Mouse (Mus musculus): ENCODE data around the gene Akna. TPM values are rescaled to one million over a fixed set of nuclear protein-coding genes. Genes with fewer than 3 reads are reported as not detected.

The Akna gene
- polyA plus RNA-seq, 1 experiment = 5.8 TPM

- no peaks in the 10 kb centered on the region for H3K4me1 ChIP-seq (ENCODE audit: control insufficient read depth, insufficient read depth, low read length)
- TF ChIP-seq POLR2A (IDR thresholded peaks at IDR 0.05; ENCODE audit: low read depth, low read length) = no peak
- no peak for DNase-seq
- no peaks in the 10 kb centered on the region for H3K36me3 ChIP-seq (ENCODE audit: control insufficient read depth, insufficient read depth, low read length)
- WGBS = 69% methylated on average over 6 of the region's 6 CpGs
- H3K27me3 ChIP-seq (replicated peaks; ENCODE audit: control insufficient read depth, insufficient read depth, low read length) = no peaks in the 10 kb centered on the region
- H3K4me3 ChIP-seq (ENCODE audit: insufficient read depth, low read depth, low read length) = no peak overlapping the region
- H3K27ac ChIP-seq (ENCODE audit: insufficient read depth, low read depth, low read length) = no peak overlapping the region
Measured at GRCm38 (mm10) chr4:63348524-63348923, 54.6 kb downstream of the Akna start.

DNA sequence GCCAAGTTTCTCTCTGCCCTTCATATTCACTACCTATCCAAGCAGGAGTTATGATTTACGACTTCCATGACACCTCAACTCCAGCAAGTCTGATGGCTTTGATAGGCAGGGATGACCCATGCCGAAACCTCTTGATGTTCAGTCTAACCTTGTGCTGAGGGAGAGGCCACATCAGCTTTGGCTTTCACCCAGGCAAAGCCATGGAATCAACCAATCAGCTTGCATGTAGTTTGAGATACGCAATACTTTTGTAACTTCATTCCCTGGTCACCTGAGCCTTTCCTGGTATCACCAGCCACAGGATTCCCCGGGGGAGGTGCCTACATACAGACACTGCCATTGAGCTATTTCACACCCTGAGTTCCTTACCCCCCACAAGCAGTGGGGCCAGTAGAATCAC lies 56.5 kb downstream of the Akna start:
- H3K4me3 ChIP-seq (ENCODE audit: insufficient read depth, low read depth, low read length) = no peak overlapping the region
- H3K36me3 ChIP-seq (ENCODE audit: control insufficient read depth, insufficient read depth, low read length) = no peaks in the 10 kb centered on the region
- no peak for DNase-seq
- no peaks in the 10 kb centered on the region for H3K27me3 ChIP-seq (replicated peaks; ENCODE audit: control insufficient read depth, insufficient read depth, low read length)
- no peak for TF ChIP-seq POLR2A (IDR thresholded peaks at IDR 0.05; ENCODE audit: low read depth, low read length)
- TF ChIP-seq CTCF (conservative IDR thresholded peaks at IDR 0.05; ENCODE audit: insufficient read depth, insufficient read length, low read depth, low read length) = no peak
- H3K4me1 ChIP-seq (ENCODE audit: control insufficient read depth, insufficient read depth, low read length) = no peaks in the 10 kb centered on the region
- no peak overlapping the region for H3K27ac ChIP-seq (ENCODE audit: insufficient read depth, low read depth, low read length)
- WGBS = 78% methylated on average over 4 of the region's 4 CpGs

DNA sequence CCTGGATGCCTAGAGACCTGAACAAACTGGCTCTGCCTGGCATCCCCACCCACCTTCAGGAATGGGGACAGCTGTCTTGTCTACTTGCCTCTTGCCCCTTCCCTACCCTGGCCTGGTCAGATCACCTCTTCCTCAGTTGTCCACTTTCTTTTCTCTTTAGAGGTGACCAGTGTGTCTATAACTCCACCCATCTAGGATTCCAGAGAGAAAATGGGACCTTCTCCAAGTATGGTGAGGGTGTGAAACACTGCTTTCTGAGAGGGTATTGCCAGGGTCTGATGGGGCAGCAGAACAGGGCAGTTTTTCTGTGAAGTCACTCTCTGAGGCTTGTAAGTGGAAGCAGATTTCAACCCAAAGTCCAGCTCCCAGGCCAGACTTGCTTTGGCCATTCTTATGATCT lies 57.9 kb downstream of the Akna start:
- H3K4me3 ChIP-seq (ENCODE audit: insufficient read depth, low read depth, low read length) = no peak overlapping the region
- no peaks in the 10 kb centered on the region for H3K36me3 ChIP-seq (ENCODE audit: control insufficient read depth, insufficient read depth, low read length)
- H3K27me3 ChIP-seq (replicated peaks; ENCODE audit: control insufficient read depth, insufficient read depth, low read length) = no peaks in the 10 kb centered on the region
- no peak overlapping the region for H3K27ac ChIP-seq (ENCODE audit: insufficient read depth, low read depth, low read length)
- no peak for TF ChIP-seq CTCF (conservative IDR thresholded peaks at IDR 0.05; ENCODE audit: insufficient read depth, insufficient read length, low read depth, low read length)
- no peak for TF ChIP-seq POLR2A (IDR thresholded peaks at IDR 0.05; ENCODE audit: low read depth, low read length)
- DNase-seq = no peak
- H3K4me1 ChIP-seq (ENCODE audit: control insufficient read depth, insufficient read depth, low read length) = no peaks in the 10 kb centered on the region

DNA sequence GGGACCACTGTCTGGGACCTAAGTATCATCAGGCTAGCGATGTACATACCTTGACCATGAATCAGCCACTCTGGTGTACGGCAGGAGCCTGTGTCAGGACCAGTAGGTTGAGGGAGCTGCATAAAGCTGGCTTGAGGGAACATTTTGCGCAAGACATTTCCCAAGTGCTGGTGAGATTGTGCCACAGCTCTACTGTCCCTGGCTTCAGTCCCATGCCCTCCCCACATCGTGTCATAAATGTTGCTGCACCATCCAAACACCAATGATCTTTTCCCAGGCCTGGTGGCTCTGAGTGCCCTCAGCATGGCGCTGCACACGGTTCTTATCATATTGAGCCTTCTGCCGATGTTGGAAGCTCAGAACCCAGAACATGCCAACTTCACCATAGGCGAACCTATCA lies 58.9 kb downstream of the Akna start, which contains the start of gene Orm1:
Gene Orm1 (plus strand): TSS at position 266 of the 400 bp plus-strand sequence.
- Histone ChIP-seq H3K4me3 (ENCODE audit: insufficient read depth, low read depth, low read length) (no peak within 1 kb of the TSS), H3K27me3 (replicated peaks; ENCODE audit: control insufficient read depth, insufficient read depth, low read length) (no peaks in the 10 kb centered on the region), H3K27ac (ENCODE audit: insufficient read depth, low read depth, low read length) (no peak within 1 kb of the TSS), H3K36me3 (ENCODE audit: control insufficient read depth, insufficient read depth, low read length) (no peaks in the 10 kb centered on the region), H3K4me1 (ENCODE audit: control insufficient read depth, insufficient read depth, low read length) (no peaks in the 10 kb centered on the region)
- no peak for DNase-seq
- no peak; the same call in 1 of the 2 replicates for TF ChIP-seq CTCF (conservative IDR thresholded peaks at IDR 0.05; ENCODE audit: insufficient read depth, insufficient read length, low read depth, low read length)
- no peak for TF ChIP-seq POLR2A (IDR thresholded peaks at IDR 0.05; ENCODE audit: low read depth, low read length)
- WGBS = 86% methylated on average over 8 of the region's 8 CpGs

DNA sequence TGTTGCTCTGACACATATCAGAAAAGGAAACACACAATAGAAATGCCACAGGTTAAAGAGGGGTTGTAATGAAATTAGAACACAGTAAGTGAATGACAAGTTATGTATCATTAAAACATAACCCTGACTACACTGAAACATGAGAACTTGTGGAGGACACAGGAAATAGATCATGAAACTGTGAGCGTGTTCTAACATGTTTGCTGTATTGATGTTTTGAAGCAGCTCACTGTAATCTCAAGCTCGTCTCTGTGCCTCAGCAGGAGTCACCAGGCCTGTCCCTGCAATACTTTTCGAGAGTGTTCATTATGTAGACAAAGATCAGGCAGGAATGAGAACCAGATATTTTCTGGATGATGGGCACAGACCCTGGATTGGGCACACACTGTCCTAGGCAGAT lies 59.5 kb downstream of the Akna start:
- DNase-seq = no peak
- 63% methylated on average over 3 of the region's 3 CpGs for WGBS
- no peak overlapping the region for H3K4me3 ChIP-seq (ENCODE audit: insufficient read depth, low read depth, low read length)
- no peak overlapping the region for H3K27ac ChIP-seq (ENCODE audit: insufficient read depth, low read depth, low read length)
- H3K36me3 ChIP-seq (ENCODE audit: control insufficient read depth, insufficient read depth, low read length) = no peaks in the 10 kb centered on the region
- no peak for TF ChIP-seq CTCF (conservative IDR thresholded peaks at IDR 0.05; ENCODE audit: insufficient read depth, insufficient read length, low read depth, low read length)
- no peak for TF ChIP-seq POLR2A (IDR thresholded peaks at IDR 0.05; ENCODE audit: low read depth, low read length)
- no peaks in the 10 kb centered on the region for H3K27me3 ChIP-seq (replicated peaks; ENCODE audit: control insufficient read depth, insufficient read depth, low read length)
- no peaks in the 10 kb centered on the region for H3K4me1 ChIP-seq (ENCODE audit: control insufficient read depth, insufficient read depth, low read length)

DNA sequence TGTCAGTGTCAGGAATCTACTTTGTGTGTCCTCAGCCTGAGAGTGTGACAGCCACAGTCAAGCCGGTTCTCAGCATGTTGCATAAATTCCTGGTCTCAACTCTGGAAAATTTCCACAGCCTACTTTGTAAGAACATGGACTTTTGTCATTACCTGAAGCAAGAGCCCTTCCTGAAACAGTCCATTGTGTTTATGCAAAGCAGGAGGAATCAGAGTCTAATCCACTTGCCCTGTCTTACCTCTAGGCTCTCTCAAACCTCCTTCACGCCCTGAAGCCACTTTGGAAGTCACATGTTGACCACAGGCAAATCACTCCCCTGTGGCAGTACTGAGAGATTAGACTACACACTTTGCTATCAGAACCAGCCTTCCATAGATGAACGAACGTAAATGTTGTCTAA lies 60.7 kb downstream of the Akna start:
- WGBS = 59% methylated on average over 4 of the region's 4 CpGs
- Histone ChIP-seq H3K4me1 (ENCODE audit: control insufficient read depth, insufficient read depth, low read length) (no peaks in the 10 kb centered on the region), H3K27me3 (replicated peaks; ENCODE audit: control insufficient read depth, insufficient read depth, low read length) (no peaks in the 10 kb centered on the region; the same call in 1 of the 2 replicates), H3K27ac (ENCODE audit: insufficient read depth, low read depth, low read length) (no peak overlapping the region), H3K4me3 (ENCODE audit: insufficient read depth, low read depth, low read length) (no peak overlapping the region), H3K36me3 (ENCODE audit: control insufficient read depth, insufficient read depth, low read length) (no peaks in the 10 kb centered on the region)
- no peak for DNase-seq
- no peak for TF ChIP-seq CTCF (conservative IDR thresholded peaks at IDR 0.05; ENCODE audit: insufficient read depth, insufficient read length, low read depth, low read length)
- TF ChIP-seq POLR2A (IDR thresholded peaks at IDR 0.05; ENCODE audit: low read depth, low read length) = no peak

- DNase-seq = no peak
- Histone ChIP-seq H3K27ac (ENCODE audit: insufficient read depth, low read depth, low read length) (no peak overlapping the region), H3K36me3 (ENCODE audit: control insufficient read depth, insufficient read depth, low read length) (no peaks in the 10 kb centered on the region), H3K27me3 (replicated peaks; ENCODE audit: control insufficient read depth, insufficient read depth, low read length) (no peaks in the 10 kb centered on the region; the same call in 1 of the 2 replicates), H3K4me3 (ENCODE audit: insufficient read depth, low read depth, low read length) (no peak overlapping the region), H3K4me1 (ENCODE audit: control insufficient read depth, insufficient read depth, low read length) (no peaks in the 10 kb centered on the region)
- 59% methylated on average over 3 of the region's 3 CpGs for WGBS
- TF ChIP-seq CTCF (conservative IDR thresholded peaks at IDR 0.05; ENCODE audit: insufficient read depth, insufficient read length, low read depth, low read length) = no peak
- TF ChIP-seq POLR2A (IDR thresholded peaks at IDR 0.05; ENCODE audit: low read depth, low read length) = no peak
Measured at GRCm38 (mm10) chr4:63338414-63339076, 64.6 kb downstream of the Akna start.

Measured in kidney, adult 2 months (tissue).